Mouse (Mus musculus) liver, embryonic 14.5 days (tissue): ENCODE data around the gene Dennd2a. TPM values are rescaled to one million over a fixed set of nuclear protein-coding genes. Genes with fewer than 3 reads are reported as not detected.

Experiments used
- ATAC-seq: fragments of 200-750 bp; cut with Nextera tagmentation; 2 replicates; pipeline ENCODE4 v1.8.0; 2017; ENCODE audit warnings: moderate number of reproducible peaks, mild to moderate bottlenecking, moderate library complexity; ENCODE audit not compliant: insufficient read depth
- DNase-seq, 3 experiments: peaks; one replicate each; pipeline ENCODE4 v3.0.0-alpha.2; 2012 to 2013; ENCODE audit warnings: low read depth in 3 of 3, low spot score in 3 of 3
- H3K27ac ChIP-seq: fragments of 300-500 bp; sonication (generic); 2 replicates; pipeline ENCODE4 v1.5.1; 2014; ENCODE audit warnings: moderate library complexity, mild to moderate bottlenecking, control low read depth, inconsistent platforms
- H3K27me3 ChIP-seq: fragments of 300-500 bp; sonication (generic); 2 replicates; pipeline ENCODE4 v1.6.1; 2014; ENCODE audit warnings: mild to moderate bottlenecking, low read length, moderate library complexity; ENCODE audit not compliant: control insufficient read depth, insufficient read depth
- H3K36me3 ChIP-seq: fragments of 300-500 bp; sonication (generic); replicated peaks from 2 replicates; pipeline ENCODE4 v1.6.1; 2014; ENCODE audit warnings: low read depth; ENCODE audit not compliant: control insufficient read depth, insufficient read depth
- H3K4me1 ChIP-seq, 2 experiments: fragments of 200-500 bp in 1 of 2; fragments of 300-500 bp in 1 of 2; sonication (generic) in 1 of 2; replicated peaks; 2 replicates each; pipeline ENCODE4 v1.6.1; 2012 to 2014; ENCODE audit warnings: antibody characterized with exemption in 1 of 2, inconsistent platforms in 1 of 2, low read length in 1 of 2; ENCODE audit not compliant: control insufficient read depth in 2 of 2, insufficient read depth in 2 of 2
- H3K4me2 ChIP-seq: fragments of 300-500 bp; sonication (generic); 2 replicates; pipeline ENCODE4 v1.6.1; 2014; ENCODE audit warnings: low read depth, mild to moderate bottlenecking, control low read depth, moderate library complexity
- H3K4me3 ChIP-seq, 2 experiments: fragments of 200-500 bp in 1 of 2; fragments of 300-500 bp in 1 of 2; sonication (generic) in 1 of 2; 2 replicates each; pipeline ENCODE4 v1.5.1; 2012 to 2014; ENCODE audit warnings: low read depth in 2 of 2, low read length in 2 of 2, mild to moderate bottlenecking in 2 of 2, control low read depth in 1 of 2, inconsistent platforms in 1 of 2, moderate library complexity in 1 of 2; ENCODE audit not compliant: insufficient read depth in 1 of 2
- H3K9ac ChIP-seq: fragments of 300-500 bp; sonication (generic); replicated peaks from 2 replicates; pipeline ENCODE4 v1.6.1; 2014; ENCODE audit warnings: mild to moderate bottlenecking, control low read depth, moderate library complexity
- H3K9me3 ChIP-seq: fragments of 300-500 bp; sonication (generic); 2 replicates; pipeline ENCODE4 v1.6.1; 2016; ENCODE audit warnings: low read length, mixed read lengths; ENCODE audit not compliant: control insufficient read depth
- CTCF ChIP-seq: IDR thresholded peaks from 2 replicates; pipeline ENCODE4 v1.5.1; 2016; ENCODE audit warnings: antibody characterized with exemption, low read depth, control low read depth
- EP300 ChIP-seq: IDR thresholded peaks from 2 replicates; pipeline ENCODE4 v1.6.1; 2016; ENCODE audit warnings: antibody characterized with exemption, low read depth
- WGBS: fragments of 180-500 bp; shearing (Covaris S2); extraction: QIAGEN DNeasy Blood & Tissue Kit; methylation state at CpG from one replicate; pipeline ENCODE4 v1.1.7; 2014; ENCODE audit not compliant: insufficient replicate concordance; 5-methylcytosine and 5-hydroxymethylcytosine counted together
- polyA plus RNA-seq, 2 experiments: library from polyadenylated mRNA; depleted of rRNA in 1 of 2; stranded (reverse) in 1 of 2; unstranded in 1 of 2; fragments of >200 nt; fragmentation: Nextera tagmentation in 1 of 2; extraction: Ambion mirVana in 1 of 2; gene quantifications; 2 replicates each; pipeline versions ENCODE4 v1.2.1 to v1.2.3; 2012 to 2014

The Dennd2a gene
- polyA plus RNA-seq, 2 experiments: 1.0 to 1.4 TPM

GRCm38 (mm10) chr6:39523161-39523560 is 34.5 kb downstream of the Dennd2a start:
- ATAC-seq (no peak), DNase-seq (no peak)
- no peak overlapping the region for H3K4me2 ChIP-seq
- no peaks in the 10 kb centered on the region for H3K4me1 ChIP-seq
- H3K27ac ChIP-seq: no peak overlapping the region
- TF ChIP-seq EP300: no peak
- no peak for TF ChIP-seq CTCF
- no peaks in the 10 kb centered on the region for H3K36me3 ChIP-seq
- H3K4me3 ChIP-seq: no peak overlapping the region
- H3K9me3 ChIP-seq: no peaks in the 10 kb centered on the region
- 76% methylated on average over 13 of the region's 13 CpGs for WGBS
- no peak overlapping the region for H3K9ac ChIP-seq
- no peaks in the 10 kb centered on the region for H3K27me3 ChIP-seq

- H3K27ac ChIP-seq: no peak overlapping the region
- ATAC-seq (no peak), DNase-seq (no peak)
- H3K9ac ChIP-seq: no peak overlapping the region
- no peaks in the 10 kb centered on the region for H3K27me3 ChIP-seq
- H3K4me1 ChIP-seq: no peaks in the 10 kb centered on the region
- WGBS: 27% methylated on average over 5 of the region's 5 CpGs
- H3K4me2 ChIP-seq: no peak overlapping the region
- no peak overlapping the region for H3K4me3 ChIP-seq
- TF ChIP-seq EP300: no peak
- TF ChIP-seq CTCF: no peak
- H3K9me3 ChIP-seq: no peaks in the 10 kb centered on the region
- no peaks in the 10 kb centered on the region for H3K36me3 ChIP-seq
These were observed 35.2 kb downstream of the Dennd2a start for GRCm38 (mm10) chr6:39522425-39522824.

- DNase-seq (no peak), ATAC-seq (no peak)
- TF ChIP-seq CTCF (no peak), EP300 (no peak)
- no peaks in the 10 kb centered on the region for H3K9me3 ChIP-seq
- H3K4me3 ChIP-seq: no peak overlapping the region
- H3K27ac ChIP-seq: no peak overlapping the region
- no peak overlapping the region for H3K9ac ChIP-seq
- H3K4me2 ChIP-seq: no peak overlapping the region
- no peaks in the 10 kb centered on the region for H3K36me3 ChIP-seq
- H3K27me3 ChIP-seq: no peaks in the 10 kb centered on the region
- peaks cover 0 to 4% of the 10 kb centered on the region in 2 experiments; a peak in 1 of 4 replicates for H3K4me1 ChIP-seq
- WGBS: 27% methylated on average over 6 of the region's 6 CpGs
These were observed 41.9 kb downstream of the Dennd2a start for GRCm38 (mm10) chr6:39515739-39516131.

GRCm38 (mm10) chr6:39515040-39515738 is 42.5 kb downstream of the Dennd2a start:
- ATAC-seq: no peak

GRCm38 (mm10) chr6:39503476-39503875 is 54.2 kb downstream of the Dennd2a start:
- no peaks in the 10 kb centered on the region for H3K9me3 ChIP-seq
- no peak overlapping the region for H3K4me2 ChIP-seq
- no peak for TF ChIP-seq EP300
- TF ChIP-seq CTCF: no peak
- H3K27ac ChIP-seq: no peak overlapping the region
- H3K4me3 ChIP-seq: no peak overlapping the region
- H3K27me3 ChIP-seq: no peaks in the 10 kb centered on the region
- H3K4me1 ChIP-seq: no peaks in the 10 kb centered on the region
- H3K9ac ChIP-seq: no peak overlapping the region
- ATAC-seq (no peak), DNase-seq (no peak)
- WGBS: 43% methylated on average over 7 of the region's 7 CpGs
- H3K36me3 ChIP-seq: no peaks in the 10 kb centered on the region

More at GRCm38 (mm10) chr6:39515040-39515738, 42.5 kb downstream of the Dennd2a start:
- no peak for TF ChIP-seq CTCF
- no peak for TF ChIP-seq EP300
- Histone ChIP-seq H3K4me2 (no peak overlapping the region), H3K36me3 (no peaks in the 10 kb centered on the region), H3K27ac (no peak overlapping the region), H3K27me3 (no peaks in the 10 kb centered on the region), H3K4me3 (no peak overlapping the region), H3K9me3 (no peaks in the 10 kb centered on the region), H3K4me1 (peaks cover 0 to 4% of the 10 kb centered on the region in 2 experiments; a peak in 1 of 4 replicates), H3K9ac (no peak overlapping the region)
- DNase-seq: no peak
- 31% methylated on average over 11 of the region's 11 CpGs for WGBS
